Mouse (Mus musculus) forebrain, postnatal 0 days (tissue): Measurements from ENCODE around the gene Gcnt7. TPM values are rescaled to one million over a fixed set of nuclear protein-coding genes. Genes with fewer than 3 reads are reported as not detected.

ENCODE experiments used
- ATAC-seq: fragments of 200-750 bp; cut with Nextera tagmentation; 2 replicates; pipeline ENCODE4 v1.8.0; 2017; ENCODE audit warnings: mild to moderate bottlenecking, moderate library complexity
- DNase-seq: peaks from one replicate; pipeline ENCODE4 v3.0.0-alpha.2; 2015
- H3K27ac ChIP-seq: fragments of 300-500 bp; sonication (generic); 2 replicates; pipeline ENCODE4 v1.5.1; 2014; ENCODE audit warnings: low read depth, mild to moderate bottlenecking, antibody characterized with exemption, low read length, moderate library complexity, mixed read lengths
- H3K27me3 ChIP-seq: fragments of 300-500 bp; sonication (generic); 2 replicates; pipeline ENCODE4 v1.6.1; 2014; ENCODE audit warnings: mild to moderate bottlenecking, low read length, mixed read lengths; ENCODE audit not compliant: insufficient read depth
- H3K36me3 ChIP-seq: fragments of 300-500 bp; sonication (generic); 2 replicates; pipeline ENCODE4 v1.6.1; 2014; ENCODE audit warnings: mild to moderate bottlenecking, moderate library complexity; ENCODE audit not compliant: insufficient read depth
- H3K4me1 ChIP-seq: fragments of 300-500 bp; sonication (generic); 2 replicates; pipeline ENCODE4 v1.6.1; 2014; ENCODE audit warnings: antibody characterized with exemption; ENCODE audit not compliant: insufficient read depth
- H3K4me2 ChIP-seq: fragments of 300-500 bp; sonication (generic); 2 replicates; pipeline ENCODE4 v1.6.1; 2014; ENCODE audit warnings: low read depth, mild to moderate bottlenecking, moderate library complexity
- H3K4me3 ChIP-seq: fragments of 300-500 bp; sonication (generic); 2 replicates; pipeline ENCODE4 v1.5.1; 2014; ENCODE audit warnings: low read depth, low read length, mixed read lengths
- H3K9ac ChIP-seq: fragments of 300-500 bp; sonication (generic); 2 replicates; pipeline ENCODE4 v1.6.1; 2014; ENCODE audit warnings: mild to moderate bottlenecking
- H3K9me3 ChIP-seq: fragments of 300-500 bp; sonication (generic); 2 replicates; pipeline ENCODE4 v1.6.1; 2016; ENCODE audit warnings: low read length
- CTCF ChIP-seq: sonication (generic); IDR thresholded peaks from 2 replicates; pipeline ENCODE4 v1.5.1; 2016; ENCODE audit warnings: antibody characterized with exemption, control low read depth, low read depth
- WGBS: fragments of 180-500 bp; shearing (Covaris S2); extraction: QIAGEN DNeasy Blood & Tissue Kit; methylation state at CpG from one replicate; pipeline ENCODE4 v1.1.7; 2014; 5-methylcytosine and 5-hydroxymethylcytosine counted together
- polyA plus RNA-seq: library from polyadenylated mRNA; unstranded; fragments of >200 nt; fragmentation: Nextera tagmentation; extraction: Ambion mirVana; gene quantifications from 2 replicates; pipeline ENCODE4 v1.2.1, GENCODE M21; 2015
- total RNA-seq: library from RNA; depleted of rRNA; stranded (reverse); fragments of >200 nt; gene quantifications from 2 replicates; pipeline ENCODE4 v1.2.3, GENCODE M21; 2014

The Gcnt7 gene
- total and polyA plus RNA-seq, 2 experiments from 2014 or later, result 0.74 TPM; not detected in 1

GRCm38 (mm10) chr2:172476707-172477260 is 18.4 kb upstream of the Gcnt7 start:
- WGBS, result 48% methylated on average over 10 of the region's 10 CpGs

GRCm38 (mm10) chr2:172474970-172475369 is 16.6 kb upstream of the Gcnt7 start:
- H3K4me1 ChIP-seq, result no peaks in the 10 kb centered on the region
- H3K4me2 ChIP-seq, result no peak overlapping the region
- no peak overlapping the region for H3K27ac ChIP-seq
- no peaks in the 10 kb centered on the region for H3K9me3 ChIP-seq
- 0 out of 2 replicates have a peak, but pooled peaks cover under 1% of the 10 kb centered on the region for H3K36me3 ChIP-seq
- ATAC-seq (no peak), DNase-seq (no peak)
- H3K27me3 ChIP-seq, result no peaks in the 10 kb centered on the region
- peak; percentile 52; the same call in 1 of the 2 replicates for TF ChIP-seq CTCF
- 31% methylated on average over 6 of the region's 6 CpGs for WGBS
- no peak overlapping the region for H3K4me3 ChIP-seq
- no peak overlapping the region for H3K9ac ChIP-seq

More at GRCm38 (mm10) chr2:172476707-172477260, 18.4 kb upstream of the Gcnt7 start:
- ATAC-seq (no peak), DNase-seq (no peak)
- Histone ChIP-seq H3K9ac (no peak overlapping the region), H3K4me1 (no peaks in the 10 kb centered on the region), H3K27me3 (no peaks in the 10 kb centered on the region), H3K9me3 (no peaks in the 10 kb centered on the region), H3K27ac (no peak overlapping the region), H3K4me2 (no peak overlapping the region), H3K4me3 (no peak overlapping the region), H3K36me3 (no peaks in the 10 kb centered on the region)
- no peak for TF ChIP-seq CTCF

- no peaks in the 10 kb centered on the region for H3K27me3 ChIP-seq
- no peak for TF ChIP-seq CTCF
- DNase-seq (no peak), ATAC-seq (no peak)
- 40% methylated on average over 8 of the region's 8 CpGs for WGBS
- H3K4me1 ChIP-seq, result no peaks in the 10 kb centered on the region
- no peak overlapping the region for H3K4me2 ChIP-seq
- H3K9ac ChIP-seq, result no peak overlapping the region
- H3K9me3 ChIP-seq, result no peaks in the 10 kb centered on the region
- peaks cover 14% of the 10 kb centered on the region for H3K36me3 ChIP-seq
- no peak overlapping the region for H3K4me3 ChIP-seq
- no peak overlapping the region for H3K27ac ChIP-seq
Measured at GRCm38 (mm10) chr2:172473591-172473990, 15.2 kb upstream of the Gcnt7 start.

- ATAC-seq (no peak), DNase-seq (no peak)
- Histone ChIP-seq H3K27me3 (no peaks in the 10 kb centered on the region), H3K4me2 (no peak within 1 kb of the TSS), H3K36me3 (peaks cover 27% of the 10 kb centered on the region), H3K4me1 (no peaks in the 10 kb centered on the region), H3K4me3 (no peak within 1 kb of the TSS), H3K9ac (no peak within 1 kb of the TSS), H3K27ac (no peak within 1 kb of the TSS), H3K9me3 (no peaks in the 10 kb centered on the region)
- no peak for TF ChIP-seq CTCF
- 60% methylated on average over 11 of the region's 11 CpGs for WGBS
Measured at GRCm38 (mm10) chr2:172472318-172472717, 13.9 kb upstream of the Gcnt7 start, which contains the start of gene Fam209. TSS of gene Fam209 (plus strand) at chr2:172472520.

- DNase-seq (peak; percentile 68), ATAC-seq (peak; percentile 52)
- H3K27ac ChIP-seq, result no peak overlapping the region
- no peaks in the 10 kb centered on the region for H3K4me1 ChIP-seq
- H3K9ac ChIP-seq, result no peak overlapping the region
- peaks cover 67% of the 10 kb centered on the region for H3K36me3 ChIP-seq
- H3K4me2 ChIP-seq, result no peak overlapping the region
- 38% methylated on average over 11 of the region's 11 CpGs for WGBS
- TF ChIP-seq CTCF, result no peak
- H3K27me3 ChIP-seq, result no peaks in the 10 kb centered on the region
- no peaks in the 10 kb centered on the region for H3K9me3 ChIP-seq
- no peak overlapping the region for H3K4me3 ChIP-seq
Measured at GRCm38 (mm10) chr2:172468346-172468819, 10.0 kb upstream of the Gcnt7 start.

- 94% methylated on average over 5 of the region's 5 CpGs for WGBS
- no peak for TF ChIP-seq CTCF
- DNase-seq (no peak), ATAC-seq (no peak)
- H3K4me2 ChIP-seq, result no peak overlapping the region
- no peaks in the 10 kb centered on the region for H3K27me3 ChIP-seq
- no peak overlapping the region for H3K27ac ChIP-seq
- H3K9ac ChIP-seq, result no peak overlapping the region
- no peak overlapping the region for H3K4me3 ChIP-seq
- H3K4me1 ChIP-seq, result no peaks in the 10 kb centered on the region
- H3K9me3 ChIP-seq, result no peaks in the 10 kb centered on the region
- H3K36me3 ChIP-seq, result peaks cover 72% of the 10 kb centered on the region
Measured at GRCm38 (mm10) chr2:172467206-172467605, 8.8 kb upstream of the Gcnt7 start.

GRCm38 (mm10) chr2:172466427-172467132 is 8.2 kb upstream of the Gcnt7 start:
- peak; percentile 17; the same call in 1 of the 2 replicates for TF ChIP-seq CTCF
- ATAC-seq (no peak), DNase-seq (no peak)
- H3K9ac ChIP-seq, result 0 out of 2 replicates have a peak overlapping the region, but pooled peaks have one; percentile 2
- H3K4me1 ChIP-seq, result no peaks in the 10 kb centered on the region
- H3K9me3 ChIP-seq, result no peaks in the 10 kb centered on the region
- 68% methylated on average over 11 of the region's 11 CpGs for WGBS
- no peak overlapping the region for H3K27ac ChIP-seq
- peaks cover 72% of the 10 kb centered on the region for H3K36me3 ChIP-seq
- no peak overlapping the region for H3K4me3 ChIP-seq
- H3K27me3 ChIP-seq, result no peaks in the 10 kb centered on the region
- no peak overlapping the region for H3K4me2 ChIP-seq
